Mouse (Mus musculus): ENCODE data around the gene Ptprm. TPM values are rescaled to one million over a fixed set of nuclear protein-coding genes. Genes with fewer than 3 reads are reported as not detected.

Gene Ptprm
- polyA plus RNA-seq, 1 experiment from 2014 or later = 45.7 TPM

- no peak for ATAC-seq (ENCODE audit: low read depth)
- no peak overlapping the region for H3K4me2 ChIP-seq (ENCODE audit: low read depth, low read length)
- H3K9me3 ChIP-seq (ENCODE audit: control insufficient read depth, low read length) = no peaks in the 10 kb centered on the region
- H3K9ac ChIP-seq (ENCODE audit: low read length) = no peak overlapping the region
- no peaks in the 10 kb centered on the region for H3K27me3 ChIP-seq (ENCODE audit: control insufficient read depth, insufficient read depth, low read depth, low read length)
- H3K36me3 ChIP-seq (ENCODE audit: control insufficient read depth, insufficient read depth, low read length) = no peaks in the 10 kb centered on the region
- no peak overlapping the region for H3K4me3 ChIP-seq (ENCODE audit: low read length)
- H3K4me1 ChIP-seq (replicated peaks; ENCODE audit: control insufficient read depth, insufficient read depth, low read length) = no peaks in the 10 kb centered on the region
- no peak overlapping the region for H3K27ac ChIP-seq (ENCODE audit: low read length)
- 76% methylated on average over 14 of the region's 14 CpGs for WGBS
Measured at GRCm38 (mm10) chr17:66769365-66770363, 584.6 kb downstream of the Ptprm start.

GRCm38 (mm10) chr17:66768689-66769275 lies 585.5 kb downstream of the Ptprm start:
- no peak overlapping the region for H3K4me3 ChIP-seq (ENCODE audit: low read length)
- no peaks in the 10 kb centered on the region for H3K4me1 ChIP-seq (replicated peaks; ENCODE audit: control insufficient read depth, insufficient read depth, low read length)
- H3K27ac ChIP-seq (ENCODE audit: low read length) = no peak overlapping the region
- H3K9ac ChIP-seq (ENCODE audit: low read length) = no peak overlapping the region
- ATAC-seq (ENCODE audit: low read depth) = no peak
- no peaks in the 10 kb centered on the region for H3K9me3 ChIP-seq (ENCODE audit: control insufficient read depth, low read length)
- H3K27me3 ChIP-seq (ENCODE audit: control insufficient read depth, insufficient read depth, low read depth, low read length) = no peaks in the 10 kb centered on the region
- no peaks in the 10 kb centered on the region for H3K36me3 ChIP-seq (ENCODE audit: control insufficient read depth, insufficient read depth, low read length)
- no peak overlapping the region for H3K4me2 ChIP-seq (ENCODE audit: low read depth, low read length)
- WGBS = 69% methylated on average over 11 of the region's 11 CpGs

GRCm38 (mm10) chr17:66766166-66766565 lies 588.1 kb downstream of the Ptprm start:
- Histone ChIP-seq H3K4me3 (ENCODE audit: low read length) (no peak overlapping the region), H3K4me1 (replicated peaks; ENCODE audit: control insufficient read depth, insufficient read depth, low read length) (no peaks in the 10 kb centered on the region), H3K9me3 (ENCODE audit: control insufficient read depth, low read length) (no peaks in the 10 kb centered on the region), H3K27me3 (ENCODE audit: control insufficient read depth, insufficient read depth, low read depth, low read length) (no peaks in the 10 kb centered on the region), H3K27ac (ENCODE audit: low read length) (no peak overlapping the region), H3K4me2 (ENCODE audit: low read depth, low read length) (no peak overlapping the region), H3K9ac (ENCODE audit: low read length) (no peak overlapping the region), H3K36me3 (ENCODE audit: control insufficient read depth, insufficient read depth, low read length) (peaks cover 2% of the 10 kb centered on the region; the same call in 1 of the 2 replicates)
- ATAC-seq (ENCODE audit: low read depth) = no peak
- 70% methylated on average over 6 of the region's 6 CpGs for WGBS

DNA sequence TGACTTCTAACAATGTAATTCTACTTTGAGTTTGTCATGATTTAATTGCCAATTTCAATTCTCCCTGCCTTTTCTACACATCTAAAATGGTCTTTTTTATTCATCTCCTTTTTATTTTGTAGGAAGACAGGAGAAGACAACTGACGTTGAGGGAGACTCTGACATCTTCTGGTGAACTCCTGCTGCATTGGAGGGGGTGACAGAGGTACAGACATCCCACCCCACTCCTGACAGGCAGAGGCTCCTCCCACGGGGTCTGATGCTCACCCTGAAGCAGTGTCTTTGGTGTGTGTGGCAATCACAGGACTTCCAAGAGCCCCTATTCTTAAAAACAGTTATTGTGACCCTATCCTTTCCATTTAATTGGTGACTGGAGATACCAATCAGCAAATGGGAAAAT lies 589.8 kb downstream of the Ptprm start:
- 59% methylated on average over 2 of the region's 2 CpGs for WGBS
- H3K27ac ChIP-seq (ENCODE audit: low read length) = no peak overlapping the region
- no peak overlapping the region for H3K4me2 ChIP-seq (ENCODE audit: low read depth, low read length)
- H3K9ac ChIP-seq (ENCODE audit: low read length) = no peak overlapping the region
- no peak overlapping the region for H3K4me3 ChIP-seq (ENCODE audit: low read length)
- no peak for ATAC-seq (ENCODE audit: low read depth)
- H3K36me3 ChIP-seq (ENCODE audit: control insufficient read depth, insufficient read depth, low read length) = peaks cover 9% of the 10 kb centered on the region
- no peaks in the 10 kb centered on the region for H3K27me3 ChIP-seq (ENCODE audit: control insufficient read depth, insufficient read depth, low read depth, low read length)
- no peaks in the 10 kb centered on the region for H3K4me1 ChIP-seq (replicated peaks; ENCODE audit: control insufficient read depth, insufficient read depth, low read length)
- no peaks in the 10 kb centered on the region; the same call in 1 of the 2 replicates for H3K9me3 ChIP-seq (ENCODE audit: control insufficient read depth, low read length)

GRCm38 (mm10) chr17:66762716-66763115 lies 591.5 kb downstream of the Ptprm start:
- no peak overlapping the region for H3K27ac ChIP-seq (ENCODE audit: low read length)
- no peaks in the 10 kb centered on the region for H3K27me3 ChIP-seq (ENCODE audit: control insufficient read depth, insufficient read depth, low read depth, low read length)
- ATAC-seq (ENCODE audit: low read depth) = no peak
- H3K4me2 ChIP-seq (ENCODE audit: low read depth, low read length) = no peak overlapping the region
- H3K4me3 ChIP-seq (ENCODE audit: low read length) = no peak overlapping the region
- H3K36me3 ChIP-seq (ENCODE audit: control insufficient read depth, insufficient read depth, low read length) = peaks cover 9% of the 10 kb centered on the region
- 77% methylated on average over 10 of the region's 10 CpGs for WGBS
- no peaks in the 10 kb centered on the region for H3K4me1 ChIP-seq (replicated peaks; ENCODE audit: control insufficient read depth, insufficient read depth, low read length)
- H3K9me3 ChIP-seq (ENCODE audit: control insufficient read depth, low read length) = no peaks in the 10 kb centered on the region; the same call in 1 of the 2 replicates
- no peak overlapping the region for H3K9ac ChIP-seq (ENCODE audit: low read length)

DNA sequence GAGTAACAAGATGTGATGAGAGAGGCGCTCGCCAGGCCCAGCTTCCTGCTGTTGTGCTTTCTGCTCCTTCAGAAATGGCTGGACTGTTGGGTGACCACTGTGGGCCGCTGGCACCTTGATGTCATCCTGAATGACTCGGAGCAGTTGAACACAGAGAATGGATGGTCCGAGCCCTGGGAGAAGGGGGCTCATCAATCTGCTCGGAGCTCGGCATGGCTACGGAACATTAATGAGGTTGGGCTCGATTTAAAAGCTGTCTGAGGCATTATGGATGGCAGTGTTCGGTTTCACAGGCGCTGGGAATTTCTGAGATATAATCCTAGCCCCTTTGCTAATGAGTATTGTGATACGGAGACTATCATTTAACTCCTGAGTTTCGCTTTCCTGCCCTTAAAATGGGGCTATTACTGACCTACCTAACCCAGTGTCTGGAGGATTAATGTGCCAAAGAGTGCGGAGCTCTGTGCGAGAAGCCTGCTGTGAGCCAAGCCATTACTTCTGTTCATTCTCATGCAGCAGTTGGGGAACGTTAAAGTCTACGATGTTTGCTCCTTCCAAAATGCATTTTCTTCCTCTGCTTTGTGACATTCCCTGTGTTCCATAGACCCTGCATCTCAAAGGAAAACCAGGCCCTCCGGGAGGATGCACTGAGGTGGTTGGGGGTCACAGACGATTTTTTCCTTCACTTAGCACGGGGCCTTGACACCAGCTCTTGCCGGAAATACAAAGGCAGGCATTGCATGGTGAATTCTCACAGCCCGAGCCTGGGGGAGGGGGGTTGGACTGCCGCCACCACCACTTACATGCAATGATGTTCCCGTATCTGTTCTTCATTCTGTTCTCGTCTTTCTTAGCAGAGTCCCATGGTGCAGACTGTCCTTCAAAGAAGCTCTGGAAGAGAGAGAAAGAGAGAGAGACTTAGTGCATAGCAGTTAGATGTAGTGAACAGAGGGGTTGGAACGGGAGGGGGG lies 592.6 kb downstream of the Ptprm start:
- ATAC-seq (ENCODE audit: low read depth) = no peak
- H3K4me2 ChIP-seq (ENCODE audit: low read depth, low read length) = no peak overlapping the region
- WGBS = 63% methylated on average over 26 of the region's 26 CpGs

DNA sequence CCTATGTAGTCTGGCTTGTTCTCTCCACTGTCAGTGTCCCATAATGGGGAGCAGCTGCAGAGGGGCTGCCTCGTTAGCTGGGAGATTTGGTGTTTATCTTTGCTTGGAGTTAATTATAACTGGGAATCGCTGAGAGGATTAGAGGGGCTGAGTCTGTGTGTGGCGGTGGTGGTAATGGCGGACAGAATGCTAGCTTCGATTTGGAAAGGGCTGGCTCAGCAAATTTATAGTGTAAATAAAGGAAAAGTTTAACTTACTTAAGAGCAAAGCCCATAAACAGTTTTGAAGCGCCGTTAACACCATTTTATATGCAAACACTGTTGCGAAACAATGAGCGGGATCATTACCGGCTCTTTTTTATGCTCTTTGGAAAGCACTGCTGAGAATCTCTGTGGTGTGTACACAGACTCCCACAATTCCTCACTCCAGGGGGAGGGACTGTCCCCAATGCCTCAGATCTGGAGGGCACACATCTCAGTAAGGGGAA lies 597.2 kb downstream of the Ptprm start:
- H3K9me3 ChIP-seq (ENCODE audit: control insufficient read depth, low read length) = no peaks in the 10 kb centered on the region; the same call in 1 of the 2 replicates
- H3K4me3 ChIP-seq (ENCODE audit: low read length) = peak overlapping the region; percentile 33
- no peaks in the 10 kb centered on the region for H3K27me3 ChIP-seq (ENCODE audit: control insufficient read depth, insufficient read depth, low read depth, low read length)
- peak overlapping the region; percentile 74 for H3K27ac ChIP-seq (ENCODE audit: low read length)
- H3K9ac ChIP-seq (ENCODE audit: low read length) = peak overlapping the region; percentile 34
- H3K4me2 ChIP-seq (ENCODE audit: low read depth, low read length) = peak overlapping the region; percentile 44
- peaks cover 7% of the 10 kb centered on the region; the same call in 1 of the 2 replicates for H3K4me1 ChIP-seq (replicated peaks; ENCODE audit: control insufficient read depth, insufficient read depth, low read length)
- peaks cover 9% of the 10 kb centered on the region for H3K36me3 ChIP-seq (ENCODE audit: control insufficient read depth, insufficient read depth, low read length)
- ATAC-seq (ENCODE audit: low read depth) = peak; percentile 84
- 25% methylated on average over 10 of the region's 10 CpGs for WGBS

More for the DNA sequence above, 592.6 kb downstream of the Ptprm start:
- Histone ChIP-seq H3K4me3 (ENCODE audit: low read length) (no peak overlapping the region), H3K36me3 (ENCODE audit: control insufficient read depth, insufficient read depth, low read length) (peaks cover 9% of the 10 kb centered on the region), H3K27me3 (ENCODE audit: control insufficient read depth, insufficient read depth, low read depth, low read length) (no peaks in the 10 kb centered on the region), H3K9ac (ENCODE audit: low read length) (no peak overlapping the region), H3K4me1 (replicated peaks; ENCODE audit: control insufficient read depth, insufficient read depth, low read length) (peaks cover 7% of the 10 kb centered on the region; the same call in 1 of the 2 replicates), H3K9me3 (ENCODE audit: control insufficient read depth, low read length) (no peaks in the 10 kb centered on the region; the same call in 1 of the 2 replicates), H3K27ac (ENCODE audit: low read length) (no peak overlapping the region)

GRCm38 (mm10) chr17:66756500-66756899 lies 597.8 kb downstream of the Ptprm start:
- peak overlapping the region; percentile 74 for H3K27ac ChIP-seq (ENCODE audit: low read length)
- peak; percentile 52 for ATAC-seq (ENCODE audit: low read depth)

More at GRCm38 (mm10) chr17:66756500-66756899, 597.8 kb downstream of the Ptprm start:
- Histone ChIP-seq H3K4me3 (ENCODE audit: low read length) (no peak overlapping the region), H3K36me3 (ENCODE audit: control insufficient read depth, insufficient read depth, low read length) (peaks cover 7% of the 10 kb centered on the region), H3K4me2 (ENCODE audit: low read depth, low read length) (peak overlapping the region; percentile 44), H3K4me1 (replicated peaks; ENCODE audit: control insufficient read depth, insufficient read depth, low read length) (peaks cover 7% of the 10 kb centered on the region; the same call in 1 of the 2 replicates), H3K27me3 (ENCODE audit: control insufficient read depth, insufficient read depth, low read depth, low read length) (no peaks in the 10 kb centered on the region), H3K9me3 (ENCODE audit: control insufficient read depth, low read length) (no peaks in the 10 kb centered on the region; the same call in 1 of the 2 replicates), H3K9ac (ENCODE audit: low read length) (peak overlapping the region; percentile 34; the same call in 1 of the 2 replicates)
- 44% methylated on average over 9 of the region's 9 CpGs for WGBS
